Mouse (Mus musculus): ENCODE data around the gene Arhgap24. TPM values are rescaled to one million over a fixed set of nuclear protein-coding genes. Genes with fewer than 3 reads are reported as not detected.
A peak's percentile ranks its signal among the peaks of the same experiment; 100 is the strongest.

Gene Arhgap24
- polyA plus RNA-seq, 1 experiment from 2014 or later, result 3.4 TPM

GRCm38 (mm10) chr5:102664988-102665726 is 184.0 kb downstream of the Arhgap24 start:
- Histone ChIP-seq H3K4me2 (replicated peaks) (no peak overlapping the region), H3K4me1 (no peaks in the 10 kb centered on the region), H3K9me3 (no peaks in the 10 kb centered on the region), H3K27me3 (no peaks in the 10 kb centered on the region), H3K36me3 (no peaks in the 10 kb centered on the region), H3K27ac (replicated peaks) (no peak overlapping the region), H3K4me3 (no peak overlapping the region), H3K9ac (replicated peaks) (no peak overlapping the region)
- ATAC-seq (replicated peaks), result no peak
- WGBS, result 62% methylated on average over 13 of the region's 13 CpGs

GRCm38 (mm10) chr5:102666886-102667285 is 185.7 kb downstream of the Arhgap24 start:
- H3K36me3 ChIP-seq, result no peaks in the 10 kb centered on the region
- WGBS, result 83% methylated on average over 3 of the region's 3 CpGs
- H3K4me3 ChIP-seq, result no peak overlapping the region
- no peak overlapping the region for H3K4me2 ChIP-seq (replicated peaks)
- no peaks in the 10 kb centered on the region for H3K9me3 ChIP-seq
- H3K27ac ChIP-seq (replicated peaks), result no peak overlapping the region
- no peaks in the 10 kb centered on the region for H3K27me3 ChIP-seq
- no peak overlapping the region for H3K9ac ChIP-seq (replicated peaks)
- no peaks in the 10 kb centered on the region for H3K4me1 ChIP-seq
- no peak for ATAC-seq (replicated peaks)

- H3K27ac ChIP-seq (replicated peaks), result no peak overlapping the region
- no peak overlapping the region for H3K4me3 ChIP-seq
- no peaks in the 10 kb centered on the region for H3K4me1 ChIP-seq
- H3K4me2 ChIP-seq (replicated peaks), result no peak overlapping the region
- no peaks in the 10 kb centered on the region for H3K9me3 ChIP-seq
- H3K36me3 ChIP-seq, result no peaks in the 10 kb centered on the region
- ATAC-seq (replicated peaks), result no peak
- no peak overlapping the region for H3K9ac ChIP-seq (replicated peaks)
- 90% methylated on average over 9 of the region's 9 CpGs for WGBS
- H3K27me3 ChIP-seq, result no peaks in the 10 kb centered on the region
Observed at GRCm38 (mm10) chr5:102667754-102668575, 186.8 kb downstream of the Arhgap24 start.

GRCm38 (mm10) chr5:102670206-102670605 is 189.0 kb downstream of the Arhgap24 start:
- no peaks in the 10 kb centered on the region for H3K4me1 ChIP-seq
- no peak overlapping the region for H3K4me3 ChIP-seq
- H3K9ac ChIP-seq (replicated peaks), result no peak overlapping the region
- H3K36me3 ChIP-seq, result no peaks in the 10 kb centered on the region
- 75% methylated on average over 4 of the region's 4 CpGs for WGBS
- H3K27ac ChIP-seq (replicated peaks), result no peak overlapping the region
- no peak overlapping the region for H3K4me2 ChIP-seq (replicated peaks)
- ATAC-seq (replicated peaks), result no peak
- H3K9me3 ChIP-seq, result no peaks in the 10 kb centered on the region
- no peaks in the 10 kb centered on the region for H3K27me3 ChIP-seq

- Histone ChIP-seq H3K9me3 (no peaks in the 10 kb centered on the region), H3K27ac (replicated peaks) (no peak overlapping the region), H3K9ac (replicated peaks) (no peak overlapping the region), H3K4me1 (no peaks in the 10 kb centered on the region), H3K36me3 (no peaks in the 10 kb centered on the region), H3K4me3 (no peak overlapping the region), H3K4me2 (replicated peaks) (no peak overlapping the region), H3K27me3 (no peaks in the 10 kb centered on the region)
- WGBS, result 79% methylated on average over 5 of the region's 5 CpGs
- no peak for ATAC-seq (replicated peaks)
Observed at GRCm38 (mm10) chr5:102670731-102671345, 189.6 kb downstream of the Arhgap24 start.

GRCm38 (mm10) chr5:102675326-102675725 is 194.1 kb downstream of the Arhgap24 start:
- H3K9me3 ChIP-seq, result no peaks in the 10 kb centered on the region
- no peaks in the 10 kb centered on the region for H3K36me3 ChIP-seq
- H3K4me1 ChIP-seq, result no peaks in the 10 kb centered on the region
- H3K27ac ChIP-seq (replicated peaks), result no peak overlapping the region
- H3K27me3 ChIP-seq, result no peaks in the 10 kb centered on the region
- ATAC-seq (replicated peaks), result no peak
- H3K4me3 ChIP-seq, result no peak overlapping the region
- 84% methylated on average over 2 of the region's 2 CpGs for WGBS
- no peak overlapping the region for H3K4me2 ChIP-seq (replicated peaks)
- H3K9ac ChIP-seq (replicated peaks), result no peak overlapping the region

- WGBS, result 24% methylated on average over 2 of the region's 2 CpGs
- Histone ChIP-seq H3K9me3 (no peaks in the 10 kb centered on the region), H3K27ac (replicated peaks) (no peak overlapping the region), H3K4me1 (no peaks in the 10 kb centered on the region), H3K4me2 (replicated peaks) (no peak overlapping the region), H3K9ac (replicated peaks) (no peak overlapping the region), H3K36me3 (no peaks in the 10 kb centered on the region), H3K27me3 (no peaks in the 10 kb centered on the region), H3K4me3 (no peak overlapping the region)
- ATAC-seq (replicated peaks), result no peak
Observed at GRCm38 (mm10) chr5:102677176-102677575, 196.0 kb downstream of the Arhgap24 start.

- Histone ChIP-seq H3K27me3 (no peaks in the 10 kb centered on the region), H3K4me2 (replicated peaks) (no peak overlapping the region), H3K36me3 (no peaks in the 10 kb centered on the region), H3K4me3 (no peak overlapping the region), H3K4me1 (no peaks in the 10 kb centered on the region), H3K27ac (replicated peaks) (no peak overlapping the region), H3K9ac (replicated peaks) (no peak overlapping the region), H3K9me3 (no peaks in the 10 kb centered on the region)
- ATAC-seq (replicated peaks), result no peak
- WGBS, result 73% methylated on average over 5 of the region's 5 CpGs
Observed at GRCm38 (mm10) chr5:102687673-102688072, 206.5 kb downstream of the Arhgap24 start.

GRCm38 (mm10) chr5:102692487-102692886 is 211.3 kb downstream of the Arhgap24 start:
- Histone ChIP-seq H3K27me3 (no peaks in the 10 kb centered on the region), H3K36me3 (no peaks in the 10 kb centered on the region), H3K27ac (replicated peaks) (no peak overlapping the region), H3K9me3 (no peaks in the 10 kb centered on the region), H3K4me2 (replicated peaks) (no peak overlapping the region), H3K9ac (replicated peaks) (no peak overlapping the region), H3K4me1 (no peaks in the 10 kb centered on the region), H3K4me3 (no peak overlapping the region)
- peak; percentile 81 for ATAC-seq (replicated peaks)
- WGBS, result 15% methylated on average over 4 of the region's 4 CpGs

- Histone ChIP-seq H3K9ac (replicated peaks) (no peak overlapping the region), H3K9me3 (no peaks in the 10 kb centered on the region), H3K27ac (replicated peaks) (no peak overlapping the region), H3K4me3 (no peak overlapping the region), H3K4me1 (no peaks in the 10 kb centered on the region), H3K36me3 (no peaks in the 10 kb centered on the region), H3K4me2 (replicated peaks) (no peak overlapping the region), H3K27me3 (no peaks in the 10 kb centered on the region)
- 85% methylated on average over 2 of the region's 2 CpGs for WGBS
- ATAC-seq (replicated peaks), result no peak
Observed at GRCm38 (mm10) chr5:102693192-102693591, 212.0 kb downstream of the Arhgap24 start.

- no peak for ATAC-seq (replicated peaks)
Observed at GRCm38 (mm10) chr5:102693871-102694270, 212.7 kb downstream of the Arhgap24 start.

GRCm38 (mm10) chr5:102697784-102698183 is 216.6 kb downstream of the Arhgap24 start:
- no peaks in the 10 kb centered on the region for H3K27me3 ChIP-seq
- H3K4me1 ChIP-seq, result no peaks in the 10 kb centered on the region
- no peak overlapping the region for H3K4me2 ChIP-seq (replicated peaks)
- H3K27ac ChIP-seq (replicated peaks), result no peak overlapping the region
- no peaks in the 10 kb centered on the region for H3K36me3 ChIP-seq
- 83% methylated on average over 1 of the region's 1 CpGs for WGBS
- no peaks in the 10 kb centered on the region for H3K9me3 ChIP-seq
- no peak for ATAC-seq (replicated peaks)
- H3K9ac ChIP-seq (replicated peaks), result no peak overlapping the region
- no peak overlapping the region for H3K4me3 ChIP-seq

More at GRCm38 (mm10) chr5:102693871-102694270, 212.7 kb downstream of the Arhgap24 start:
- Histone ChIP-seq H3K9me3 (no peaks in the 10 kb centered on the region), H3K27ac (replicated peaks) (no peak overlapping the region), H3K4me2 (replicated peaks) (no peak overlapping the region), H3K36me3 (no peaks in the 10 kb centered on the region), H3K9ac (replicated peaks) (no peak overlapping the region), H3K4me1 (no peaks in the 10 kb centered on the region), H3K4me3 (no peak overlapping the region), H3K27me3 (no peaks in the 10 kb centered on the region)
- WGBS, result 86% methylated on average over 3 of the region's 3 CpGs

Measured in forebrain, embryonic 15.5 days (tissue).